Mouse (Mus musculus) liver, embryonic 11.5 days (tissue): Measurements from ENCODE around the gene 2410004B18Rik. TPM values are rescaled to one million over a fixed set of nuclear protein-coding genes. Genes with fewer than 3 reads are reported as not detected.

Source experiments
- polyA plus RNA-seq: library from polyadenylated mRNA; unstranded; fragments of >200 nt; fragmentation: Nextera tagmentation; extraction: Ambion mirVana; gene quantifications from 2 replicates; pipeline ENCODE4 v1.2.1, GENCODE M21; 2014

Gene 2410004B18Rik
- polyA plus RNA-seq, 1 experiment from 2014 or later, result 39.6 TPM

Other genes starting within 250 kb of the 2410004B18Rik start
- 47.3 and 50.2 TPM in 2 replicates for gene Ddah1, start 179.3 kb upstream of the 2410004B18Rik start, polyA plus RNA-seq
- 36.5 and 39.1 TPM in 2 replicates for gene Bcl10, start 15.2 kb upstream of the 2410004B18Rik start, polyA plus RNA-seq
- 1.7 and 2.1 TPM in 2 replicates for gene Syde2, start 49.9 kb downstream of the 2410004B18Rik start, polyA plus RNA-seq
- gene Wdr63, start 170.1 kb downstream of the 2410004B18Rik start, polyA plus RNA-seq, result 0.99 and 1.6 TPM in 2 replicates
- gene Mcoln3, start 179.4 kb downstream of the 2410004B18Rik start, polyA plus RNA-seq, result 1.9 and 2.0 TPM in 2 replicates
- gene Mcoln2, start 211.8 kb downstream of the 2410004B18Rik start, polyA plus RNA-seq, result 3.5 and 4.6 TPM in 2 replicates